8 mouse cellular contexts compared by ENCODE assay signal in the genomic region with DNA sequence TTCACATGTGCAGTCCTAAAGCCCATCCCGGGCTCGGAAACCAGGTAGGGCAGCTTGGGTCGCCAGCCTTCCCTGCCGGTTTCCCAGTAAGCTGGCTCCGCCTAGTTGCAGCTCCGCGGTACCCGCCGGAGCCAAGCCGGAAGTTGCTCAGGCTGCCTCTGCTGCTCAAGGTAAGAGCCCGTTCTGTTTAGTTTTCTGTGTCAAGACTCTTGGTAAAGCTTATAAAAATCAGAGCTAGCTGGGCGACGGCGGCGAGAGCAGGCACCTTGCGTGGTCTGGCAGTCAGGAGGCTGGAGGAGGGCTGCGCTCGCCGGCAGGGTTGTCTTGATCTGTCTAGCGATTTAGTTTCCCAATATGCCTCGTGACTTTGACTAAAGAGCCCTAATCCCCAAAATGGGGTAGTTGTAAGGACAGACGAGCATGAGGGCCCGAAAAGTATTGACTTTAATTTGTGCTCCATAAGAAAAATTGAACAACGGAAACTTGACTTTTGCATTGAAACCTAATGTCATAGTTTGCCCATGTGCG. TPM values are rescaled to one million over a fixed set of nuclear protein-coding genes. Genes with fewer than 3 reads are reported as not detected.
DNase-seq lines count a peak whose midpoint lies in the region; ATAC-seq and TF ChIP-seq lines count a peak whose summit lies in the region.

No protein-coding gene starts in this region.

- 3% methylated on average over 25 of the region's 25 CpGs for WGBS in hindbrain, embryonic 15.5 days

- H3K36me3 ChIP-seq in hindbrain, embryonic 15.5 days: no peaks in the 10 kb centered on the region

- H3K9ac ChIP-seq in hindbrain, embryonic 15.5 days: peak overlapping the region; percentile 34

- peak; percentile 96 for ATAC-seq in Patski
- ATAC-seq in hindbrain, embryonic 15.5 days (ENCODE audit: low FRiP score, low read depth): peak; percentile 92

- peak overlapping the region; percentile 96 for H3K4me2 ChIP-seq in hindbrain, embryonic 15.5 days

- CTCF ChIA-PET in Patski (lab: Charles Lee): interaction anchor here (1.5 kb wide), 1 partner anchor 10 kb away, joined by 3 read pairs; no protein-coding TSS in a partner anchor

- peak; percentile 49 for DNase-seq in Patski (ENCODE audit: low read depth, low spot score)
- DNase-seq in cerebellum, postnatal 10 days: peak; percentile 62 to 64
- peak; percentile 50 to 58 for DNase-seq in frontal cortex, postnatal 36 days (ENCODE audit: low spot score in 2 of 2)
- DNase-seq in layer of hippocampus, postnatal 36 days: peak; percentile 37 to 48
- peak; percentile 79 for DNase-seq in lung, postnatal 36 days
- DNase-seq in retina, adult 2 months (ENCODE audit: low read depth, low spot score): peak; percentile 6
- DNase-seq in thymus, postnatal 14 days: peak; percentile 80

- POLR2A ChIA-PET in Patski (lab: Charles Lee): no interaction called here

- H3K4me1 ChIP-seq in hindbrain, embryonic 15.5 days (replicated peaks): peaks cover 4% of the 10 kb centered on the region; the same call in 1 of the 2 replicates

- H3K27me3 ChIP-seq in Patski: no peaks in the 10 kb centered on the region
- H3K27me3 ChIP-seq in hindbrain, embryonic 15.5 days: 0 out of 2 replicates have a peak, but pooled peaks cover 2% of the 10 kb centered on the region

- peak overlapping the region; percentile 51 for H3K4me3 ChIP-seq in hindbrain, embryonic 15.5 days

- in situ Hi-C loops in Patski (cut with MboI; ENCODE audit: low pct_unique_long_range_greater_than_20kb): no loop called here

- peak overlapping the region; percentile 58 for H3K27ac ChIP-seq in hindbrain, embryonic 15.5 days (replicated peaks)

- TF ChIP-seq CTCF in Patski (IDR thresholded peaks at IDR 0.05): no peak

- no peaks in the 10 kb centered on the region for H3K9me3 ChIP-seq in hindbrain, embryonic 15.5 days

RNA-seq across cellular contexts. Expression of gene Frrs1, which starts 2.3 kb away (rescaled TPM):
- polyA plus RNA-seq in Patski (2021): 40.5 TPM
- polyA plus RNA-seq in hindbrain, embryonic 15.5 days (2015; fragmentation: Nextera tagmentation; extraction: Ambion mirVana): 5.5 and 6.6 TPM in 2 replicates
- total RNA-seq in layer of hippocampus, postnatal 36 days (2021): 1 to 10 TPM in 1 of 2 experiments, under 1 TPM in 1; 0.77 to 1.5 TPM

RNA-seq across cellular contexts. Expression of gene Agl, which starts 53.6 kb away (rescaled TPM):
- polyA plus RNA-seq in Patski (2021): 44.8 TPM
- 13.9 and 15.0 TPM in 2 replicates for polyA plus RNA-seq in hindbrain, embryonic 15.5 days (2015; fragmentation: Nextera tagmentation; extraction: Ambion mirVana)
- total RNA-seq in layer of hippocampus, postnatal 36 days (2021): 10 to 100 TPM; 24.9 to 28.4 TPM

Comparison
In these comparisons a context has a peak if more than half of its experiments do, and no peak if none do; other contexts are left out.
1. Peak in every context shown above with its lines: DNase-seq, ATAC-seq, H3K4me3 ChIP-seq and H3K27ac ChIP-seq.
2. DNase-seq: peak in every context shown above with its lines; median percentile 80 in thymus, postnatal 14 days; 79 in lung, postnatal 36 days; 63 in cerebellum, postnatal 10 days; 54 in frontal cortex, postnatal 36 days; 49 in Patski; 42 in layer of hippocampus, postnatal 36 days; 6 in retina, adult 2 months.